Mouse (Mus musculus) kidney, adult 8-10 months (tissue): ENCODE data around the gene Comt.

Source experiments
- DNase-seq, 2 experiments: peaks; one replicate each; pipeline ENCODE4 v3.0.0; 2022

Comt gene

GRCm38 (mm10) chr16:18426802-18427280 lies at the start of gene Comt:
Gene Comt, minus strand, starts transcription at chr16:18426852.
- no peak for DNase-seq

- no peak for DNase-seq
Measured at GRCm38 (mm10) chr16:18474021-18474420, 47.4 kb upstream of the Comt start.

GRCm38 (mm10) chr16:18472976-18473375 lies 46.3 kb upstream of the Comt start:
- DNase-seq: no peak

GRCm38 (mm10) chr16:18472416-18472815 lies 45.8 kb upstream of the Comt start:
- DNase-seq: no peak

- no peak for DNase-seq
Measured at GRCm38 (mm10) chr16:18471976-18472375, 45.3 kb upstream of the Comt start.

GRCm38 (mm10) chr16:18471381-18471955 lies 44.8 kb upstream of the Comt start:
- DNase-seq: no peak

- no peak for DNase-seq
Measured at GRCm38 (mm10) chr16:18470829-18471228, 44.2 kb upstream of the Comt start.

- DNase-seq: no peak
Measured at GRCm38 (mm10) chr16:18464271-18464670, 37.6 kb upstream of the Comt start.

GRCm38 (mm10) chr16:18462598-18462997 lies 35.9 kb upstream of the Comt start:
- DNase-seq: no peak

- DNase-seq: no peak
Measured at GRCm38 (mm10) chr16:18462031-18462430, 35.4 kb upstream of the Comt start.

- no peak for DNase-seq
Measured at GRCm38 (mm10) chr16:18460826-18461225, 34.2 kb upstream of the Comt start.

- no peak for DNase-seq
Measured at GRCm38 (mm10) chr16:18459955-18460370, 33.3 kb upstream of the Comt start.

- no peak for DNase-seq
Measured at GRCm38 (mm10) chr16:18459335-18459954, 32.8 kb upstream of the Comt start.

- DNase-seq: no peak
Measured at GRCm38 (mm10) chr16:18458661-18459060, 32.0 kb upstream of the Comt start.

GRCm38 (mm10) chr16:18455407-18455806 lies 28.8 kb upstream of the Comt start:
- DNase-seq: no peak

GRCm38 (mm10) chr16:18453846-18454245 lies 27.2 kb upstream of the Comt start:
- DNase-seq: peak in 1 of 2 experiments; percentile 19

- no peak for DNase-seq
Measured at GRCm38 (mm10) chr16:18452361-18452862, 25.8 kb upstream of the Comt start.

GRCm38 (mm10) chr16:18451486-18452181 lies 25.0 kb upstream of the Comt start:
- no peak for DNase-seq

- no peak for DNase-seq
Measured at GRCm38 (mm10) chr16:18449005-18449404, 22.4 kb upstream of the Comt start.

- no peak for DNase-seq
Measured at GRCm38 (mm10) chr16:18448104-18448503, 21.5 kb upstream of the Comt start.

GRCm38 (mm10) chr16:18447243-18447642 lies 20.6 kb upstream of the Comt start:
- DNase-seq: no peak

GRCm38 (mm10) chr16:18443385-18443841 lies 16.8 kb upstream of the Comt start:
- DNase-seq: peak; percentile 82 to 97

- DNase-seq: no peak
Measured at GRCm38 (mm10) chr16:18436128-18436527, 9.5 kb upstream of the Comt start.
